In genomic region chr4:44756134-44756951, GRCm38 (mm10) we compare ENCODE assay signal across 8 mouse cellular contexts. TPM values are rescaled to one million over a fixed set of nuclear protein-coding genes. Genes with fewer than 3 reads are reported as not detected.
DNase-seq lines count a peak whose midpoint lies in the region; ATAC-seq and TF ChIP-seq lines count a peak whose summit lies in the region.

No protein-coding gene starts in this region.

- intact Hi-C loops in heart, postnatal 25 days (cut with DNase I): loop anchor here (10.0 kb wide), 2 partner anchors 148 to 348 kb away; partner anchors contain the start of gene Tomm5

- peak overlapping the region; percentile 70 to 87 for H3K4me3 ChIP-seq in ES-E14 (ENCODE audit: insufficient read depth in 1 of 2, low read depth in 1 of 2, low read length in 2 of 2, poor library complexity in 1 of 2, severe bottlenecking in 1 of 2)
- peak overlapping the region; percentile 97 for H3K4me3 ChIP-seq in forebrain, embryonic 15.5 days
- peak overlapping the region; percentile 86 for H3K4me3 ChIP-seq in lung, adult 2 months (replicated peaks; ENCODE audit: extremely low read depth, low read depth, low read length)

- H3K27ac ChIP-seq in ES-E14 (ENCODE audit: insufficient read depth, low read depth, low read length, poor library complexity, severe bottlenecking): peak overlapping the region; percentile 59; the same call in 1 of the 2 replicates
- H3K27ac ChIP-seq in forebrain, embryonic 15.5 days (replicated peaks): peak overlapping the region; percentile 95

- H3K36me3 ChIP-seq in ES-E14 (ENCODE audit: control insufficient read depth, insufficient read depth, low read length, poor library complexity, severe bottlenecking): no peaks in the 10 kb centered on the region
- no peaks in the 10 kb centered on the region for H3K36me3 ChIP-seq in forebrain, embryonic 15.5 days

- in situ Hi-C loops in ES-E14 (cut with MboI; ENCODE audit: low sequenced_read_pairs in 2 of 2, unreplicated experiment in 2 of 2): no loop called here

- no peak for TF ChIP-seq CTCF in lung, adult 2 months (IDR thresholded peaks at IDR 0.05; ENCODE audit: insufficient read depth, low read length)

- peak; percentile 91 for DNase-seq in ES-E14 (ENCODE audit: low read depth, low spot score)
- DNase-seq in cerebellum, adult 11-12 months: peak; percentile 92
- peak; percentile 89 for DNase-seq in heart, postnatal 25 days (ENCODE audit: low spot score)
- DNase-seq in layer of hippocampus, adult 18-20 months (ENCODE audit: low spot score in 2 of 2): peak; percentile 91 to 94
- peak; percentile 91 for DNase-seq in lung, adult 2 months
- DNase-seq in thymus, adult 18-20 months: peak; percentile 91 to 95

- under 1% methylated on average over 60 of the region's 60 CpGs for WGBS in forebrain, embryonic 15.5 days
- under 1% methylated on average over 60 of the region's 60 CpGs for WGBS in lung, adult 2 months

- peak; percentile 99 for ATAC-seq in forebrain, embryonic 15.5 days (replicated peaks)
- peak; percentile 93 for ATAC-seq in neutrophil, adult 5-6 weeks (ENCODE audit: extremely low read depth, insufficient number of reproducible peaks, low FRiP score, poor library complexity, severe bottlenecking)

- peak overlapping the region; percentile 90 for H3K9ac ChIP-seq in ES-E14 (ENCODE audit: insufficient read depth, low read depth, low read length, poor library complexity, severe bottlenecking)
- H3K9ac ChIP-seq in forebrain, embryonic 15.5 days (replicated peaks): peak overlapping the region; percentile 91

- H3K4me1 ChIP-seq in ES-E14 (ENCODE audit: control insufficient read depth in 2 of 2, insufficient read depth in 2 of 2, low read length in 2 of 2, poor library complexity in 1 of 2): no peaks in the 10 kb centered on the region
- peaks cover 18% of the 10 kb centered on the region for H3K4me1 ChIP-seq in forebrain, embryonic 15.5 days
- peaks cover 2% of the 10 kb centered on the region for H3K4me1 ChIP-seq in lung, adult 2 months (ENCODE audit: control insufficient read depth, insufficient read depth, low read length)

- peak overlapping the region; percentile 75 for H3K4me2 ChIP-seq in forebrain, embryonic 15.5 days (replicated peaks)

- H3K9me3 ChIP-seq in ES-E14 (ENCODE audit: control insufficient read depth, insufficient read depth, low read depth, low read length): no peaks in the 10 kb centered on the region
- no peaks in the 10 kb centered on the region for H3K9me3 ChIP-seq in forebrain, embryonic 15.5 days

- TF ChIP-seq POLR2A in lung, adult 2 months (IDR thresholded peaks at IDR 0.05; ENCODE audit: borderline replicate concordance, extremely low read depth, low read depth, low read length): peak; percentile 94

- no peaks in the 10 kb centered on the region for H3K27me3 ChIP-seq in forebrain, embryonic 15.5 days

TF ChIP-seq in ES-E14, 5 proteins besides CTCF, POLR2A, EP300 and RAD21:
- TF ChIP-seq ZC3H11A (IDR thresholded peaks at IDR 0.05; ENCODE audit: borderline replicate concordance, low read depth, low read length): no peak
- no peak for TF ChIP-seq ZNF384 (IDR thresholded peaks at IDR 0.05; ENCODE audit: low read depth, low read length)
- peak; percentile 94 for TF ChIP-seq HCFC1 (IDR thresholded peaks at IDR 0.05; ENCODE audit: borderline replicate concordance, insufficient read depth, low read length)
- peak; percentile 8; the same call in 1 of the 2 replicates for TF ChIP-seq MAFK (IDR thresholded peaks at IDR 0.05; ENCODE audit: insufficient read depth, low read depth, low read length)
- peak; percentile 59; the same call in 1 of the 2 replicates for TF ChIP-seq CHD2 (IDR thresholded peaks at IDR 0.05; ENCODE audit: low read depth, low read length)

RNA-seq across cellular contexts. Expression of gene Zcchc7, which starts 0.7 kb away (rescaled TPM):
- 24.5 and 25.1 TPM in 2 replicates for total RNA-seq in ES-E14 (2012; rRNA removed)
- polyA plus RNA-seq in forebrain, embryonic 15.5 days (2015; fragmentation: Nextera tagmentation; extraction: Ambion mirVana): 39.8 and 41.0 TPM in 2 replicates
- 10 to 100 TPM; 12.9 to 15.5 TPM for total RNA-seq in heart, postnatal 25 days (2021)
- 10 to 100 TPM; 52.2 to 64.9 TPM for total RNA-seq in layer of hippocampus, adult 18-20 months (2021)
- polyA plus RNA-seq in lung, adult 2 months (2012; rRNA removed): 8.5 and 15.9 TPM in 2 replicates
- 224 and 249 TPM in 2 replicates for total RNA-seq in neutrophil, adult 5-6 weeks (2017)

RNA-seq across cellular contexts. Expression of gene Pax5, which starts 46.1 kb away (rescaled TPM):
- 0.13 and 0.21 TPM in 2 replicates for total RNA-seq in ES-E14 (2012; rRNA removed)
- 0.19 and 0.22 TPM in 2 replicates for polyA plus RNA-seq in forebrain, embryonic 15.5 days (2015; fragmentation: Nextera tagmentation; extraction: Ambion mirVana)
- total RNA-seq in heart, postnatal 25 days (2021): 1 to 10 TPM in 1 of 2 experiments, under 1 TPM in 1; 0.65 to 1.1 TPM
- total RNA-seq in layer of hippocampus, adult 18-20 months (2021): under 1 TPM; 0.25 to 0.30 TPM
- 6.1 and 6.7 TPM in 2 replicates for polyA plus RNA-seq in lung, adult 2 months (2012; rRNA removed)
- total RNA-seq in neutrophil, adult 5-6 weeks (2017): 184 and 199 TPM in 2 replicates

Comparison
In these comparisons a context has a peak if more than half of its experiments do, and no peak if none do; other contexts are left out.
1. Peak in every context shown above with its lines: DNase-seq, ATAC-seq, H3K4me3 ChIP-seq and H3K27ac ChIP-seq.
2. RNA of gene Pax5, which starts 46.1 kb away (total RNA-seq): 184 to 199 TPM in neutrophil, adult 5-6 weeks; 0.65 to 1.1 TPM in heart, postnatal 25 days, 0.25 to 0.30 TPM in layer of hippocampus, adult 18-20 months and 0.13 to 0.21 TPM in ES-E14; every median in the first group is over 10 times any median in the second.